Mouse (Mus musculus) lung, adult 2 months (tissue): ENCODE data around the gene Pitpnm2.

Experiments used
- CTCF ChIP-seq: fragments of 200-500 bp; IDR thresholded peaks from 2 replicates; pipeline ENCODE4 v1.5.1; 2011; ENCODE audit warnings: mild to moderate bottlenecking, low read length, control low read depth; ENCODE audit not compliant: insufficient read depth
- POLR2A ChIP-seq: fragments of 200-500 bp; IDR thresholded peaks from 2 replicates; pipeline ENCODE4 v1.6.1; 2011; ENCODE audit warnings: low read depth, mild to moderate bottlenecking, control low read depth, low read length, borderline replicate concordance; ENCODE audit errors: extremely low read depth

GRCm38 (mm10) chr5:124211669-124212068 is 37.9 kb downstream of the Pitpnm2 start:
- no peak for TF ChIP-seq CTCF
- TF ChIP-seq POLR2A, result no peak
